Mouse (Mus musculus) lung, embryonic 16.5 days (tissue): ENCODE results near the gene Midn. TPM values are rescaled to one million over a fixed set of nuclear protein-coding genes. Genes with fewer than 3 reads are reported as not detected.

Source experiments
- ATAC-seq: fragments of 200-750 bp; cut with Nextera tagmentation; 2 replicates; pipeline ENCODE4 v1.8.0; 2017; ENCODE audit warnings: low read depth, mild to moderate bottlenecking, moderate library complexity
- H3K27ac ChIP-seq: fragments of 300-500 bp; sonication (generic); 2 replicates; pipeline ENCODE4 v1.5.1; 2014; ENCODE audit warnings: mild to moderate bottlenecking, control low read depth, low read length
- H3K27me3 ChIP-seq: fragments of 300-500 bp; sonication (generic); 2 replicates; pipeline ENCODE4 v1.6.1; 2014; ENCODE audit warnings: low read depth, low read length, mixed read lengths; ENCODE audit not compliant: control insufficient read depth, insufficient read depth
- H3K36me3 ChIP-seq: fragments of 300-500 bp; sonication (generic); 2 replicates; pipeline ENCODE4 v1.6.1; 2014; ENCODE audit warnings: low read length; ENCODE audit not compliant: control insufficient read depth, insufficient read depth
- H3K4me1 ChIP-seq: fragments of 300-500 bp; sonication (generic); replicated peaks from 2 replicates; pipeline ENCODE4 v1.6.1; 2014; ENCODE audit warnings: low read length, mixed read lengths; ENCODE audit not compliant: control insufficient read depth, insufficient read depth
- H3K4me2 ChIP-seq: fragments of 300-500 bp; sonication (generic); 2 replicates; pipeline ENCODE4 v1.6.1; 2014; ENCODE audit warnings: low read depth, low read length, control low read depth
- H3K4me3 ChIP-seq: fragments of 300-500 bp; sonication (generic); 2 replicates; pipeline ENCODE4 v1.5.1; 2014; ENCODE audit warnings: mild to moderate bottlenecking, low read length, control low read depth
- H3K9ac ChIP-seq: fragments of 300-500 bp; sonication (generic); 2 replicates; pipeline ENCODE4 v1.6.1; 2014; ENCODE audit warnings: low read length, control low read depth
- H3K9me3 ChIP-seq: fragments of 300-500 bp; sonication (generic); 2 replicates; pipeline ENCODE4 v1.6.1; 2016; ENCODE audit warnings: low read length; ENCODE audit not compliant: control insufficient read depth
- WGBS: fragments of 180-500 bp; shearing (Covaris S2); extraction: QIAGEN DNeasy Blood & Tissue Kit; methylation state at CpG from one replicate; pipeline ENCODE4 v1.1.7; 2014; 5-methylcytosine and 5-hydroxymethylcytosine counted together
- polyA plus RNA-seq: library from polyadenylated mRNA; unstranded; fragments of >200 nt; fragmentation: Nextera tagmentation; extraction: Ambion mirVana; gene quantifications from 2 replicates; pipeline ENCODE4 v1.2.1, GENCODE M21; 2015

The Midn gene
- polyA plus RNA-seq, 1 experiment from 2014 or later = 11.8 TPM

DNA sequence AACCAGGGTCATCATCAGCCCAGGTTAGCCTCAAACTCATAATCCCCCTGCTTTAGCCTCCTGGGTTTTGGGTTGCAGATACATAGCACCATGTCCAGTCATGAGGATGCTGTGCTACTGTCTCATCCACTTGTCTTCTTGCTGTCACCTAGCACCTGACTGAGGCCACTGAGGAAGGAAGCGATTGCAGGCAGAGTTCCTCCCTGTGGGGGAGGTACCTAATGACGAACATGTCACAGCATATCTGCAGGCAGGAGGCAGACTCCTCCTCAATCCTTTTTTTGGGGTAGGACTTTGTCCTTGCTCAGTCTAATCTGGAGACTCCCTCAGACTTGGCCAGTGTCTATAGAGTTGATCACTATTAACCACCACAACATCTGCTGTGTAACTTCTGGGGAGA, 26.4 kb upstream of the Midn start:
- WGBS = 87% methylated on average over 2 of the region's 2 CpGs
- H3K27ac ChIP-seq = no peak overlapping the region
- no peaks in the 10 kb centered on the region for H3K27me3 ChIP-seq
- H3K4me1 ChIP-seq = peaks cover 15% of the 10 kb centered on the region
- H3K9ac ChIP-seq = no peak overlapping the region
- H3K9me3 ChIP-seq = no peaks in the 10 kb centered on the region
- ATAC-seq = no peak
- no peak overlapping the region for H3K4me3 ChIP-seq
- peaks cover 21% of the 10 kb centered on the region for H3K36me3 ChIP-seq
- H3K4me2 ChIP-seq = no peak overlapping the region

DNA sequence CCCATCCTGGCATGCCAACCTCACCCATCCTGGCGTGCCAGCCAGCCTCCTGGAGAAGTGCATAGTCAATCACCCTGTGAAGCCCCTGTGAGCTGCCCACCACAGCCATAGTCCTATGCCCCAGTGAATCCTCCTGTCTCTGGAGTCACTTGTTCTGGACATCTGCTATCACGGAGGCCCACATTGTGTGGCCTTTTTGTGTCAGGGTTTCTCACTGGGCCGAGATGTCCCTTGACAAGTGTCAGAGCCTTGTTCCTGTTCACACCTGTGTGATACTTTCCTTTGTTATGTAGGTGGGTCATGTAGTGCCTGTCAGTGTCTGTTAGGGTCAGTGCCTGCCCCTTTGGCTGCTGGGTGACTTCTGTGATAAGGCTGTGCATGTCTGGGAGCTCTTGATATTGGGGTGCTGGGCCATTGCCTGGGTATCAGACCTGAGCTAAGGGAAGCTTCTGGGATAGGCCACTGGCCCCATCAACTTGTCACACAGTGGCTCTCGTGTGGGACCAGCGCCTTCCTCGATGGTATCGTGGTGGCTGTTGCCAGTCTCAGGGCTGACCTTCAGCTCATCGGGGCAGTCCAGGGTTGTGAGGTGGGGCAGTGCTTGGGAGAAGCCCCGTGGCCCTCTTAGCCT, 24.0 kb upstream of the Midn start:
- Histone ChIP-seq H3K36me3 (peaks cover 40% of the 10 kb centered on the region), H3K4me2 (no peak overlapping the region), H3K9me3 (no peaks in the 10 kb centered on the region), H3K27me3 (no peaks in the 10 kb centered on the region), H3K9ac (no peak overlapping the region), H3K4me1 (peaks cover 3% of the 10 kb centered on the region), H3K4me3 (no peak overlapping the region), H3K27ac (no peak overlapping the region)
- WGBS = 87% methylated on average over 9 of the region's 9 CpGs
- ATAC-seq = no peak

DNA sequence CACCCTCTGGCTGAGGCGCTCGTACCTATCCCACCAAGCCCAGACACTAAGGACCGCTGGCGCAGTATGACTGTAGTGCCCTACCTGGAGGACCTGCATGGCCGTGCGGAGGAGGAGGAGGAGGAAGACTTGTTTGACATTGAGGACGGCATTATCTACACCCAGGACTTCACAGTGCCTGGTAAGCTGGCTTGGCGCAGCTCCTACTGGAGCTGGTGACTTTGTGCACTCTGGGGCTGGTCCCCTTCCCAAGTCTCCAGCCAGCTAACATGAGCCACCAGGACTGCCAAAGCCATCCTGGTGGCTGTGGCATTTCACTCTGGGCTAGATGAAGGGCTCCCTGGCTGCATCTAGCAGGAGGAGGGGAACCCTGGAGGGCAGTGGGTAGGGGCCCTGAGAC, 20.2 kb upstream of the Midn start:
- Histone ChIP-seq H3K9ac (no peak overlapping the region), H3K9me3 (no peaks in the 10 kb centered on the region), H3K27me3 (no peaks in the 10 kb centered on the region), H3K4me2 (no peak overlapping the region), H3K4me3 (no peak overlapping the region), H3K4me1 (no peaks in the 10 kb centered on the region; the same call in 1 of the 2 replicates), H3K36me3 (peaks cover 51% of the 10 kb centered on the region), H3K27ac (no peak overlapping the region)
- no peak for ATAC-seq
- 93% methylated on average over 8 of the region's 8 CpGs for WGBS

DNA sequence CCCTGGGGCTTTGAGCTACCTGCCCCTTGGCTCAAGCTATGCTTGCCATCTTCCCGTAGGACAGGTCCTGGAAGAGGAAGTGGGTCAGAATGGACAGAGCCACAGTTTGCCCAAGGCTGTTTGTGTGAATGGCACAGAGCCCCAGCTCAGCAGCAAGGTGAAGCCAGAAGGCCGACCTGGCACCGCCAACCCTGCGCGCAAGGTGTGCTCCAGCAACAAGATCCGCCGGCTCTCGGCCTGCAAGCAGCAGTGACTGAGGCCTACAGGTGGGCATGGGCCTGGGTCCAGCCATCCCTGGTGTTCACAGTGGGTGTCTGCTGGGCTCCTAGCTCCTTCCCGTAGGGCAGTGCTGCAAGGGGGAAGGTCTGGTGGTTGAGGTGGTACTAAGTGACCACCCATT, 18.2 kb upstream of the Midn start:
- Histone ChIP-seq H3K27me3 (no peaks in the 10 kb centered on the region), H3K9ac (no peak overlapping the region), H3K4me3 (no peak overlapping the region), H3K36me3 (peaks cover 49% of the 10 kb centered on the region), H3K27ac (no peak overlapping the region), H3K4me2 (no peak overlapping the region), H3K4me1 (peaks cover 4% of the 10 kb centered on the region; the same call in 1 of the 2 replicates), H3K9me3 (no peaks in the 10 kb centered on the region)
- 86% methylated on average over 9 of the region's 9 CpGs for WGBS
- ATAC-seq = no peak

DNA sequence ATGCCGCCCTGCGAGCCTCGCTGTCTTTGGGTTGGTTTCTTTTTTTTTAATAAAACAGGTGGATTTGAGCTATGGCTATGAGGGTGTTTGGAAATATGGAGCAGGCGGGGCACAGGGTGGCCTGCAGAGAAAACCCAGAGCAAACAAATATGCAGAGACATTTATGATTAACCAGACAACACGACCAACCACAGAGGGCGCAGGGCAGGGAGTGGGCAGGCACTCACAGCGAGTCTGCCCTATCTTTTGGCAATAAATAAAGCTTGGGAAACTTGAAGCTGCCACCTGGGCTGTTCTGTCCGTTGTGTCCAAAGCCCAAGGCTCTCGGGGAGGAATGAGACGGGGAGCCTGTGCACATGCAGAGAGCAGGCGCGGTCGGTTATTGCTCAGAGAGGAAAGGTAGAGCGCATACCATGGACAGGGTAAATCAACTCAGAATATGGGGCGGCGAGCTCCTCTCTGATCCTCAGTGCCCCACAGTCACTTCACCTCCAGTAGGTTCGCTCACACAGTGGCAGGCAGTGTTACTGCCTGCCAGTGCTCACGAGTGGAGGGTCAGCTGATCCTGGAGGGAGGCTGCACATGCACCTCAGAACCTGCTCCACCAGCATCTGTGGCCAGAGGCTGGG, 17.6 kb upstream of the Midn start:
- H3K27ac ChIP-seq = no peak overlapping the region
- H3K9ac ChIP-seq = no peak overlapping the region
- H3K4me1 ChIP-seq = peaks cover 4% of the 10 kb centered on the region; the same call in 1 of the 2 replicates
- no peak overlapping the region for H3K4me3 ChIP-seq
- no peaks in the 10 kb centered on the region for H3K9me3 ChIP-seq
- ATAC-seq = no peak
- no peak overlapping the region for H3K4me2 ChIP-seq
- WGBS = 69% methylated on average over 18 of the region's 18 CpGs
- H3K36me3 ChIP-seq = peaks cover 52% of the 10 kb centered on the region
- peaks cover 4% of the 10 kb centered on the region; the same call in 1 of the 2 replicates for H3K27me3 ChIP-seq

DNA sequence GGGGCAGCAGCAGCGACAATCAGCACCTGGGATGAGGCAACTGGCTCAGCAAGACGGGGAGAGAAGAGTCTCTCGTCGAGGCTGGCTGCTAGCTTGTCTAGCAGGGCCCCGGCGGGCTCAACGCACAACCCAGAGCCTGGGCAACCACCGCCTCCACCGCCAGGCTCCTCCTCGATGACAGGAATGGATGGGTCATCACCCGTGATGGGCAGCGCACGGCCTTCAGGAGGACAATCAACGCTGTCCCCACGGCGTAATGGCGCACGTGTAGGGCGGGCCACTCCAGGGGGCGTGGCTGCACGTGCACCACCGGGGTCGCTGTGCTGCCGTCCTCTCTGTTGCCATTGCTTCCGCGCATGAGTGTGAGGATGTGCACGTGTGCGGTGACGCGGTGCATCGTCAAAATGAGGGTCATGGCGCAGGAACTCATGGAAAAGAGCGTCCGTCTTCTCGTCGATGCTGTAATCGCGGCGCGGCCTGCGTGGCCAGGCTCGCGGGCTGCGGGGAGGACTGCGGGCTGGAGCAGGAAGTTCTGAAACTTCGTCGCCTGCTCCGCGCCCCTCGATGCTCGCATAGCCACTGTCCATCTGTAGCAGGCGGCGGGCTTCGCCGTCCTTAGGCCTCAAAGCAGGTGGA, 16.6 kb upstream of the Midn start:
- Histone ChIP-seq H3K4me2 (peak overlapping the region; percentile 16; the same call in 1 of the 2 replicates), H3K9ac (no peak overlapping the region), H3K27me3 (peaks cover 11% of the 10 kb centered on the region), H3K27ac (no peak overlapping the region), H3K36me3 (peaks cover 48% of the 10 kb centered on the region), H3K9me3 (no peaks in the 10 kb centered on the region), H3K4me1 (peaks cover 7% of the 10 kb centered on the region; the same call in 1 of the 2 replicates), H3K4me3 (no peak overlapping the region)
- 27% methylated on average over 55 of the region's 55 CpGs for WGBS
- no peak for ATAC-seq

DNA sequence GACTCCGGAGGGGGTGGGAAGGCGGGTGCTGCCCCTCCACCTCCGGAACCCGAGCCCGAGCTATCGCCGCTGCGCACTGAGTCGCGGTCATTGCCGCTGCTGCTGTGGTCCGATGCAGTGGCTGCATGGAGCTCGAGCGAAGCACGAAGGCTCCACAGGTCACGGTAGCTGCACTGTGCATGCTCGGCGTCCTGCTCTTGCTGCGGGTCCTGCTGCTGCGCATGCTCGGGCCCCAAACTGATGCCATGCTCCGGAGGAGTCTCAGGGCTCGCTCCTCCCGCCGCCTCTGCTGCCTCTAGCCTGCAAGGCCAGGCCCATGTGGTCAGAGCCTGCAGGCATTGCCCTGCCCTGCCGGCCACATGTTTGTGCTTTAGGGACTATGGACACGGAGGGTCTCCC, 16.1 kb upstream of the Midn start:
- no peak for ATAC-seq
- no peaks in the 10 kb centered on the region for H3K9me3 ChIP-seq
- H3K4me2 ChIP-seq = no peak overlapping the region
- no peak overlapping the region for H3K9ac ChIP-seq
- no peak overlapping the region for H3K4me3 ChIP-seq
- 56% methylated on average over 27 of the region's 27 CpGs for WGBS
- H3K4me1 ChIP-seq = peaks cover 10% of the 10 kb centered on the region; the same call in 1 of the 2 replicates
- no peak overlapping the region for H3K27ac ChIP-seq
- H3K27me3 ChIP-seq = peaks cover 16% of the 10 kb centered on the region
- peaks cover 45% of the 10 kb centered on the region for H3K36me3 ChIP-seq

DNA sequence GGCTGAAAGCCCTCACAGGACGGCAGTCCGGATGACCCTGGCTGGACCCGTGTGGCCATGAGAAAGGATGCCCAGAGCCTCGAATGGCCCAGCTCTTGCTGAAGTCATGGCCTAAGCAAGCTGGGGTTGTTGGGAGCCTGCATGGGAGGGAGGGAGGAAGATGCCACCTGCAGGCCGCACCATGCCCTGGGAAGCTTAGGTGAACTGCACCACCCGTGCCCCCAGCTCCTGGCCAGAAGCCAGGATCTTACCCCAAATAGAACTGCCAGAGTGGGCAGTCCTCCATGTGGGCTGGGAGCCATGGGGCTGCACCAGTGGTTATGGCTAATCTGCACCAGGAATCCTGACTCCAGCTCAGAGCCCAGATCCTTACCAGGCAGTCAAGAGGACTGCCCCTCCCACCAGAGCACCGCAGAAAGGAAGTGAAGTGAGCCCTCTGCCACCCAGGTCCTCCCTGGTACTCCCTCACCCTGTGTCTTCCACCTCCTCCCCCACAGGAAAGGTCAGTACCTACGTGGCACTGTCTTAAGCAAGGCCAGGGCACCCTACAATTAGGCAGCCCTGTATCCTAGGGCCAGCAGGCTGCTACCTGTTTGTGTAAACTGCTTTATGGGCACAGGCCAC, 14.7 kb upstream of the Midn start:
- H3K4me3 ChIP-seq = no peak overlapping the region
- no peak for ATAC-seq
- H3K27ac ChIP-seq = no peak overlapping the region
- H3K9ac ChIP-seq = no peak overlapping the region; the same call in 1 of the 2 replicates
- H3K9me3 ChIP-seq = no peaks in the 10 kb centered on the region
- H3K4me2 ChIP-seq = no peak overlapping the region
- H3K4me1 ChIP-seq = peaks cover 22% of the 10 kb centered on the region
- H3K27me3 ChIP-seq = peaks cover 28% of the 10 kb centered on the region
- 57% methylated on average over 8 of the region's 8 CpGs for WGBS
- peaks cover 33% of the 10 kb centered on the region for H3K36me3 ChIP-seq

DNA sequence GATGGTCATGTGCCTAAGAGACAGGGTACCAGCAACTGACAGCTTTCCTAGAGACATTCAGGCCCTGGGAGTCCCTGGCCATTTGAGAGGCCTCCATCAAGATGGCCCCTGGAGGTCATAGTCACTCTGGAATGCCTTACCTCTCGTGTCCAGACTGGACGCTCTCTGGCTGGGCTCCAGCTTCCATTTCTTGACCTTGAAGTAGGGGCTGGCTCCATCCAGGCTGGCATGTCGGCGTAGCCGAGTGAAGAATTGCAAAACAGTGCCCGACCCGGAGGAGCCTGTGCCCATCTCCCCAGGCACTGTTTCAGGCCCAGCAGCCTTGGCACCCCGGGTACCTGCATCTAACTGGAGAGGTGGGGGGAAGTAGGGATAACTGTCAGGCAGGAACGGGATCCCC, 13.7 kb upstream of the Midn start:
- WGBS = 80% methylated on average over 9 of the region's 9 CpGs
- H3K27me3 ChIP-seq = peaks cover 34% of the 10 kb centered on the region
- H3K4me3 ChIP-seq = no peak overlapping the region
- no peak overlapping the region for H3K9ac ChIP-seq
- H3K27ac ChIP-seq = no peak overlapping the region
- H3K4me2 ChIP-seq = no peak overlapping the region
- ATAC-seq = no peak
- H3K4me1 ChIP-seq = peaks cover 29% of the 10 kb centered on the region
- H3K9me3 ChIP-seq = no peaks in the 10 kb centered on the region
- H3K36me3 ChIP-seq = peaks cover 26% of the 10 kb centered on the region
